Mouse (Mus musculus): ENCODE results near the gene Hnrnph2. TPM values are rescaled to one million over a fixed set of nuclear protein-coding genes. Genes with fewer than 3 reads are reported as not detected.

Gene Hnrnph2
- polyA plus RNA-seq, 1 experiment, result 15.9 TPM

- Histone ChIP-seq H3K4me3 (ENCODE audit: control insufficient read depth, insufficient read depth, low read length) (no peak overlapping the region), H3K4me1 (replicated peaks; ENCODE audit: control insufficient read depth, insufficient read depth, low read length) (no peaks in the 10 kb centered on the region), H3K27ac (ENCODE audit: control insufficient read depth, insufficient read depth, low read length) (no peak overlapping the region), H3K36me3 (ENCODE audit: control insufficient read depth, insufficient read depth, low read length) (no peaks in the 10 kb centered on the region), H3K27me3 (ENCODE audit: control insufficient read depth, insufficient read depth, low read length) (no peaks in the 10 kb centered on the region)
- no peak for TF ChIP-seq CTCF (IDR thresholded peaks at IDR 0.05; ENCODE audit: borderline replicate concordance, control insufficient read depth, extremely low read depth, insufficient read depth, low read length, poor library complexity)
- TF ChIP-seq POLR2A (IDR thresholded peaks at IDR 0.05; ENCODE audit: control insufficient read depth, extremely low read depth, insufficient read depth, low read length, poor library complexity), result no peak
- no peak for DNase-seq
- 83% methylated on average over 1 of the region's 1 CpGs for WGBS
These were observed 45.4 kb downstream of the Hnrnph2 start for GRCm38 (mm10) chrX:134646338-134646737.

- no peaks in the 10 kb centered on the region for H3K27me3 ChIP-seq (ENCODE audit: control insufficient read depth, insufficient read depth, low read length)
These were observed 46.4 kb downstream of the Hnrnph2 start for GRCm38 (mm10) chrX:134647421-134647820.

GRCm38 (mm10) chrX:134648031-134648692, 47.2 kb downstream of the Hnrnph2 start:
- under 1% methylated on average over 11 of the region's 11 CpGs for WGBS

More at GRCm38 (mm10) chrX:134647421-134647820, 46.4 kb downstream of the Hnrnph2 start:
- 78% methylated on average over 8 of the region's 8 CpGs for WGBS
- H3K27ac ChIP-seq (ENCODE audit: control insufficient read depth, insufficient read depth, low read length), result no peak overlapping the region
- TF ChIP-seq CTCF (IDR thresholded peaks at IDR 0.05; ENCODE audit: borderline replicate concordance, control insufficient read depth, extremely low read depth, insufficient read depth, low read length, poor library complexity) (no peak), POLR2A (IDR thresholded peaks at IDR 0.05; ENCODE audit: control insufficient read depth, extremely low read depth, insufficient read depth, low read length, poor library complexity) (no peak)
- no peak for DNase-seq
- no peaks in the 10 kb centered on the region for H3K36me3 ChIP-seq (ENCODE audit: control insufficient read depth, insufficient read depth, low read length)
- no peaks in the 10 kb centered on the region for H3K4me1 ChIP-seq (replicated peaks; ENCODE audit: control insufficient read depth, insufficient read depth, low read length)
- H3K4me3 ChIP-seq (ENCODE audit: control insufficient read depth, insufficient read depth, low read length), result no peak overlapping the region

GRCm38 (mm10) chrX:134652061-134652460, 51.1 kb downstream of the Hnrnph2 start:
- 35% methylated on average over 1 of the region's 1 CpGs for WGBS
- Histone ChIP-seq H3K36me3 (ENCODE audit: control insufficient read depth, insufficient read depth, low read length) (no peaks in the 10 kb centered on the region), H3K4me3 (ENCODE audit: control insufficient read depth, insufficient read depth, low read length) (no peak overlapping the region), H3K27ac (ENCODE audit: control insufficient read depth, insufficient read depth, low read length) (no peak overlapping the region), H3K27me3 (ENCODE audit: control insufficient read depth, insufficient read depth, low read length) (no peaks in the 10 kb centered on the region), H3K4me1 (replicated peaks; ENCODE audit: control insufficient read depth, insufficient read depth, low read length) (no peaks in the 10 kb centered on the region)
- DNase-seq, result no peak
- TF ChIP-seq CTCF (IDR thresholded peaks at IDR 0.05; ENCODE audit: borderline replicate concordance, control insufficient read depth, extremely low read depth, insufficient read depth, low read length, poor library complexity), result no peak
- no peak for TF ChIP-seq POLR2A (IDR thresholded peaks at IDR 0.05; ENCODE audit: control insufficient read depth, extremely low read depth, insufficient read depth, low read length, poor library complexity)

More at GRCm38 (mm10) chrX:134648031-134648692, 47.2 kb downstream of the Hnrnph2 start:
- no peaks in the 10 kb centered on the region for H3K4me1 ChIP-seq (replicated peaks; ENCODE audit: control insufficient read depth, insufficient read depth, low read length)
- TF ChIP-seq CTCF (IDR thresholded peaks at IDR 0.05; ENCODE audit: borderline replicate concordance, control insufficient read depth, extremely low read depth, insufficient read depth, low read length, poor library complexity) (no peak), POLR2A (IDR thresholded peaks at IDR 0.05; ENCODE audit: control insufficient read depth, extremely low read depth, insufficient read depth, low read length, poor library complexity) (no peak)
- no peaks in the 10 kb centered on the region for H3K36me3 ChIP-seq (ENCODE audit: control insufficient read depth, insufficient read depth, low read length)
- no peak overlapping the region for H3K4me3 ChIP-seq (ENCODE audit: control insufficient read depth, insufficient read depth, low read length)
- DNase-seq, result peak; percentile 74
- H3K27ac ChIP-seq (ENCODE audit: control insufficient read depth, insufficient read depth, low read length), result no peak overlapping the region
- no peaks in the 10 kb centered on the region for H3K27me3 ChIP-seq (ENCODE audit: control insufficient read depth, insufficient read depth, low read length)

Other genes starting within 250 kb of the Hnrnph2 start
- gene Drp2, start 196.6 kb upstream of the Hnrnph2 start, polyA plus RNA-seq (2012; rRNA removed), result 0.97 and 1.1 TPM in 2 replicates
- gene Taf7l, start 124.7 kb upstream of the Hnrnph2 start, polyA plus RNA-seq (2012; rRNA removed), result not detected in 2 replicates
- 1.8 TPM in 2 replicates for gene Timm8a1, start 59.3 kb upstream of the Hnrnph2 start, polyA plus RNA-seq (2012; rRNA removed)
- 1.4 and 1.5 TPM in 2 replicates for gene Btk, start 17.6 kb upstream of the Hnrnph2 start, polyA plus RNA-seq (2012; rRNA removed)
- gene Rpl36a, start 15.5 kb upstream of the Hnrnph2 start, polyA plus RNA-seq (2012; rRNA removed), result 157 and 177 TPM in 2 replicates
- gene Gla, start 54 bp upstream of the Hnrnph2 start, polyA plus RNA-seq (2012; rRNA removed), result 2.0 TPM in 2 replicates
- gene Armcx4, start 85.3 kb downstream of the Hnrnph2 start, polyA plus RNA-seq (2012; rRNA removed), result 0.70 and 0.73 TPM in 2 replicates
- 2.8 TPM in 2 replicates for gene Armcx1, start 116.8 kb downstream of the Hnrnph2 start, polyA plus RNA-seq (2012; rRNA removed)
- 3.4 and 4.0 TPM in 2 replicates for gene Armcx6, start 150.2 kb downstream of the Hnrnph2 start, polyA plus RNA-seq (2012; rRNA removed)
- 3.8 and 5.8 TPM in 2 replicates for gene Armcx3, start 155.4 kb downstream of the Hnrnph2 start, polyA plus RNA-seq (2012; rRNA removed)
- 15.9 and 16.9 TPM in 2 replicates for gene Armcx2, start 208.0 kb downstream of the Hnrnph2 start, polyA plus RNA-seq (2012; rRNA removed)

All from thymus, adult 2 months (tissue).